Comparison of ENCODE assay signal across 15 mouse cellular contexts in genomic region chr2:13536747-13537146, GRCm38 (mm10). TPM values are rescaled to one million over a fixed set of nuclear protein-coding genes. Genes with fewer than 3 reads are reported as not detected.
DNase-seq lines count a peak whose midpoint lies in the region; ATAC-seq and TF ChIP-seq lines count a peak whose summit lies in the region.
"Had no signal": no experiment of that assay in that cellular context is flagged by ENCODE, and none has a peak within 500 bp of the region (broad histone marks: within the 10 kb centered on the region; RNA-seq: fewer than 3 reads in every experiment).

No protein-coding gene starts in this region.

- no peaks in the 10 kb centered on the region for H3K36me3 ChIP-seq in intestine, postnatal 0 days (ENCODE audit: control insufficient read depth, insufficient read depth)
- no peaks in the 10 kb centered on the region for H3K36me3 ChIP-seq in hindbrain, embryonic 10.5 days
- H3K36me3 ChIP-seq: limb, embryonic 12.5 days had no signal

- DNase-seq in layer of hippocampus, adult 2 months (ENCODE audit: low spot score in 2 of 2) = no peak
- DNase-seq in layer of hippocampus, adult 9-10 months (ENCODE audit: low spot score) = no peak
- DNase-seq in 416B (ENCODE audit: low read depth) = peak; percentile 28
- DNase-seq in embryo, embryonic 9.5 days (ENCODE audit: extremely low spot score) = no peak
- no peak for DNase-seq in hindbrain, embryonic 10.5 days (ENCODE audit: low spot score)
- DNase-seq: cerebellum, postnatal 10 days; forebrain, postnatal 0 days; heart, postnatal 36 days; midbrain, embryonic 14.5 days; right cerebral cortex, postnatal 14 days had no signal

- H3K27ac ChIP-seq in layer of hippocampus, adult 2 months = no peak overlapping the region
- no peak overlapping the region for H3K27ac ChIP-seq in intestine, postnatal 0 days (ENCODE audit: low read depth, low read length)
- H3K27ac ChIP-seq in hindbrain, embryonic 10.5 days = no peak overlapping the region
- H3K27ac ChIP-seq: limb, embryonic 12.5 days had no signal

- ATAC-seq in CD4-positive, CD25-positive, alpha-beta regulatory T cell, adult 4 months = peak; percentile 50
- ATAC-seq in intestine, postnatal 0 days = peak; percentile 67
- ATAC-seq in granulocyte monocyte progenitor cell, adult 5-6 weeks (replicated peaks; ENCODE audit: poor library complexity, severe bottlenecking) = no peak
- ATAC-seq: forebrain, postnatal 0 days had no signal

- H3K4me2 ChIP-seq in intestine, postnatal 0 days (replicated peaks; ENCODE audit: low read depth) = no peak overlapping the region
- H3K4me2 ChIP-seq: limb, embryonic 12.5 days had no signal

- H3K9ac ChIP-seq in intestine, postnatal 0 days (ENCODE audit: low read depth, low read length) = no peak overlapping the region
- H3K9ac ChIP-seq: forebrain, postnatal 0 days; limb, embryonic 12.5 days had no signal

- TF ChIP-seq CTCF in layer of hippocampus, adult 2 months (conservative IDR thresholded peaks at IDR 0.05) = peak; percentile 38
- peak; percentile 62 for TF ChIP-seq CTCF in intestine, postnatal 0 days (IDR thresholded peaks at IDR 0.05; ENCODE audit: low read depth)

- H3K4me1 ChIP-seq in intestine, postnatal 0 days (replicated peaks; ENCODE audit: control insufficient read depth, insufficient read depth, low read length) = no peaks in the 10 kb centered on the region
- no peaks in the 10 kb centered on the region for H3K4me1 ChIP-seq in hindbrain, embryonic 10.5 days (replicated peaks)
- H3K4me1 ChIP-seq: limb, embryonic 12.5 days had no signal

- no peaks in the 10 kb centered on the region for H3K27me3 ChIP-seq in intestine, postnatal 0 days (replicated peaks; ENCODE audit: control insufficient read depth, insufficient read depth, low read length)
- no peaks in the 10 kb centered on the region for H3K27me3 ChIP-seq in hindbrain, embryonic 10.5 days (ENCODE audit: insufficient read depth, poor library complexity, severe bottlenecking)
- H3K27me3 ChIP-seq: limb, embryonic 12.5 days had no signal

- no peak overlapping the region for H3K4me3 ChIP-seq in layer of hippocampus, adult 2 months
- no peak overlapping the region for H3K4me3 ChIP-seq in intestine, postnatal 0 days (ENCODE audit: low read depth, low read length)
- H3K4me3 ChIP-seq in hindbrain, embryonic 10.5 days = no peak overlapping the region
- H3K4me3 ChIP-seq: limb, embryonic 12.5 days had no signal

- H3K9me3 ChIP-seq in intestine, postnatal 0 days (ENCODE audit: control insufficient read depth) = no peaks in the 10 kb centered on the region
- H3K9me3 ChIP-seq in hindbrain, embryonic 10.5 days = no peaks in the 10 kb centered on the region
- H3K9me3 ChIP-seq: limb, embryonic 12.5 days had no signal

RNA-seq across cellular contexts. Expression of gene Trdmt1, which starts 7.7 kb away (rescaled TPM):
- total RNA-seq in layer of hippocampus, adult 2 months (2021) = 1 to 10 TPM; 3.7 to 5.2 TPM
- 10 to 100 TPM; 12.1 to 19.1 TPM for polyA plus RNA-seq in CD4-positive, CD25-positive, alpha-beta regulatory T cell, adult 4 months (2017; shearing (Covaris generic))
- 6.3 and 6.8 TPM in 2 replicates for polyA plus RNA-seq in intestine, postnatal 0 days (2015; fragmentation: Nextera tagmentation; extraction: Ambion mirVana)
- 8.4 and 8.7 TPM in 2 replicates for polyA plus RNA-seq in hindbrain, embryonic 10.5 days (2016; fragmentation: Nextera tagmentation; extraction: Ambion mirVana)
- 6.4 and 9.6 TPM in 2 replicates for total RNA-seq in granulocyte monocyte progenitor cell, adult 5-6 weeks (2014; fragmentation: Nextera tagmentation)
- total RNA-seq in granulocyte monocyte progenitor cell, adult 5-6 weeks (2017) = 9.9 and 24.3 TPM in 2 replicates

RNA-seq across cellular contexts. Expression of gene Vim, which starts 37.0 kb away (rescaled TPM):
- 10 to 100 TPM; 57.4 to 71.6 TPM for total RNA-seq in layer of hippocampus, adult 2 months (2021)
- polyA plus RNA-seq in CD4-positive, CD25-positive, alpha-beta regulatory T cell, adult 4 months (2017; shearing (Covaris generic)) = 100 to 1,000 TPM; 335 to 360 TPM
- 272 and 299 TPM in 2 replicates for polyA plus RNA-seq in intestine, postnatal 0 days (2015; fragmentation: Nextera tagmentation; extraction: Ambion mirVana)
- 1,007 and 1,152 TPM in 2 replicates for polyA plus RNA-seq in hindbrain, embryonic 10.5 days (2016; fragmentation: Nextera tagmentation; extraction: Ambion mirVana)
- 686 and 736 TPM in 2 replicates for total RNA-seq in granulocyte monocyte progenitor cell, adult 5-6 weeks (2014; fragmentation: Nextera tagmentation)
- 783 and 809 TPM in 2 replicates for total RNA-seq in granulocyte monocyte progenitor cell, adult 5-6 weeks (2017)

RNA-seq across cellular contexts. Expression of gene Cubn, which starts 45.1 kb away (rescaled TPM):
- total RNA-seq in layer of hippocampus, adult 2 months (2021) = under 1 TPM; 0.15 TPM
- under 1 TPM in 1 of 2 experiments, not detected in 1; 0.09 TPM for polyA plus RNA-seq in CD4-positive, CD25-positive, alpha-beta regulatory T cell, adult 4 months (2017; shearing (Covaris generic))
- polyA plus RNA-seq in intestine, postnatal 0 days (2015; fragmentation: Nextera tagmentation; extraction: Ambion mirVana) = 32.1 and 41.6 TPM in 2 replicates
- 0.27 and 0.30 TPM in 2 replicates for polyA plus RNA-seq in hindbrain, embryonic 10.5 days (2016; fragmentation: Nextera tagmentation; extraction: Ambion mirVana)
- total RNA-seq in granulocyte monocyte progenitor cell, adult 5-6 weeks (2014; fragmentation: Nextera tagmentation) = not detected in 2 replicates
- not detected in 2 replicates for total RNA-seq in granulocyte monocyte progenitor cell, adult 5-6 weeks (2017)
- polyA plus RNA-seq: macrophage had no signal

Comparison
In these comparisons a context has a peak if more than half of its experiments do, and no peak if none do; other contexts are left out.
1. RNA of gene Cubn, which starts 45.1 kb away (polyA plus RNA-seq): 32.1 to 41.6 TPM in intestine, postnatal 0 days; 0.27 to 0.30 TPM in hindbrain, embryonic 10.5 days and 0.09 TPM in CD4-positive, CD25-positive, alpha-beta regulatory T cell, adult 4 months; every median in the first group is over 10 times any median in the second.